Mouse (Mus musculus): ENCODE measurements around the gene Ncbp3.

The Ncbp3 gene

GRCm38 (mm10) chr11:73047542-73047996, at the start of gene Ncbp3:
TSS of gene Ncbp3 (plus strand) at chr11:73047783.
- peak; percentile 98 for DNase-seq (ENCODE audit: low read depth, low spot score)
- Histone ChIP-seq H3K36me3 (ENCODE audit: control insufficient read depth, insufficient read depth, low read length, poor library complexity, severe bottlenecking) (no peaks in the 10 kb centered on the region), H3K27me3 (ENCODE audit: control insufficient read depth, insufficient read depth, low read length, poor library complexity, severe bottlenecking) (no peaks in the 10 kb centered on the region)

- Histone ChIP-seq H3K36me3 (ENCODE audit: control insufficient read depth, insufficient read depth, low read length, poor library complexity, severe bottlenecking) (no peaks in the 10 kb centered on the region; the same call in none of the 2 replicates), H3K27me3 (ENCODE audit: control insufficient read depth, insufficient read depth, low read length, poor library complexity, severe bottlenecking) (no peaks in the 10 kb centered on the region)
- DNase-seq (ENCODE audit: low read depth, low spot score) = no peak
Observed at GRCm38 (mm10) chr11:72998771-72999170, 48.8 kb upstream of the Ncbp3 start, which contains the start of gene P2rx1. TSS of gene P2rx1 (plus strand) at chr11:72999103.

GRCm38 (mm10) chr11:73001029-73001428, 46.6 kb upstream of the Ncbp3 start:
- Histone ChIP-seq H3K27me3 (ENCODE audit: control insufficient read depth, insufficient read depth, low read length, poor library complexity, severe bottlenecking) (no peaks in the 10 kb centered on the region), H3K36me3 (ENCODE audit: control insufficient read depth, insufficient read depth, low read length, poor library complexity, severe bottlenecking) (no peaks in the 10 kb centered on the region)
- DNase-seq (ENCODE audit: low read depth, low spot score) = peak; percentile 86

- DNase-seq (ENCODE audit: low read depth, low spot score) = peak; percentile 89
- Histone ChIP-seq H3K36me3 (ENCODE audit: control insufficient read depth, insufficient read depth, low read length, poor library complexity, severe bottlenecking) (no peaks in the 10 kb centered on the region), H3K27me3 (ENCODE audit: control insufficient read depth, insufficient read depth, low read length, poor library complexity, severe bottlenecking) (no peaks in the 10 kb centered on the region)
Observed at GRCm38 (mm10) chr11:73006377-73006776, 41.2 kb upstream of the Ncbp3 start.

GRCm38 (mm10) chr11:73007113-73007512, 40.5 kb upstream of the Ncbp3 start:
- H3K36me3 ChIP-seq (ENCODE audit: control insufficient read depth, insufficient read depth, low read length, poor library complexity, severe bottlenecking) = no peaks in the 10 kb centered on the region
- no peak for DNase-seq (ENCODE audit: low read depth, low spot score)
- no peaks in the 10 kb centered on the region for H3K27me3 ChIP-seq (ENCODE audit: control insufficient read depth, insufficient read depth, low read length, poor library complexity, severe bottlenecking)

- peak; percentile 76 for DNase-seq (ENCODE audit: low read depth, low spot score)
- Histone ChIP-seq H3K36me3 (ENCODE audit: control insufficient read depth, insufficient read depth, low read length, poor library complexity, severe bottlenecking) (no peaks in the 10 kb centered on the region), H3K27me3 (ENCODE audit: control insufficient read depth, insufficient read depth, low read length, poor library complexity, severe bottlenecking) (no peaks in the 10 kb centered on the region)
Observed at GRCm38 (mm10) chr11:73007698-73008481, 39.7 kb upstream of the Ncbp3 start.

GRCm38 (mm10) chr11:73008826-73009225, 38.8 kb upstream of the Ncbp3 start:
- DNase-seq (ENCODE audit: low read depth, low spot score) = no peak
- H3K36me3 ChIP-seq (ENCODE audit: control insufficient read depth, insufficient read depth, low read length, poor library complexity, severe bottlenecking) = no peaks in the 10 kb centered on the region
- no peaks in the 10 kb centered on the region for H3K27me3 ChIP-seq (ENCODE audit: control insufficient read depth, insufficient read depth, low read length, poor library complexity, severe bottlenecking)

- Histone ChIP-seq H3K27me3 (ENCODE audit: control insufficient read depth, insufficient read depth, low read length, poor library complexity, severe bottlenecking) (no peaks in the 10 kb centered on the region), H3K36me3 (ENCODE audit: control insufficient read depth, insufficient read depth, low read length, poor library complexity, severe bottlenecking) (no peaks in the 10 kb centered on the region)
- no peak for DNase-seq (ENCODE audit: low read depth, low spot score)
Observed at GRCm38 (mm10) chr11:73009531-73010274, 37.9 kb upstream of the Ncbp3 start.

GRCm38 (mm10) chr11:73013981-73014380, 33.6 kb upstream of the Ncbp3 start:
- DNase-seq (ENCODE audit: low read depth, low spot score) = no peak
- Histone ChIP-seq H3K36me3 (ENCODE audit: control insufficient read depth, insufficient read depth, low read length, poor library complexity, severe bottlenecking) (no peaks in the 10 kb centered on the region), H3K27me3 (ENCODE audit: control insufficient read depth, insufficient read depth, low read length, poor library complexity, severe bottlenecking) (no peaks in the 10 kb centered on the region)

- no peaks in the 10 kb centered on the region for H3K36me3 ChIP-seq (ENCODE audit: control insufficient read depth, insufficient read depth, low read length, poor library complexity, severe bottlenecking)
- no peaks in the 10 kb centered on the region for H3K27me3 ChIP-seq (ENCODE audit: control insufficient read depth, insufficient read depth, low read length, poor library complexity, severe bottlenecking)
- DNase-seq (ENCODE audit: low read depth, low spot score) = no peak
Observed at GRCm38 (mm10) chr11:73014831-73015344, 32.7 kb upstream of the Ncbp3 start.

- no peaks in the 10 kb centered on the region for H3K36me3 ChIP-seq (ENCODE audit: control insufficient read depth, insufficient read depth, low read length, poor library complexity, severe bottlenecking)
- no peaks in the 10 kb centered on the region for H3K27me3 ChIP-seq (ENCODE audit: control insufficient read depth, insufficient read depth, low read length, poor library complexity, severe bottlenecking)
- no peak for DNase-seq (ENCODE audit: low read depth, low spot score)
Observed at GRCm38 (mm10) chr11:73015391-73016102, 32.0 kb upstream of the Ncbp3 start.

GRCm38 (mm10) chr11:73016103-73016420, 31.5 kb upstream of the Ncbp3 start:
- Histone ChIP-seq H3K36me3 (ENCODE audit: control insufficient read depth, insufficient read depth, low read length, poor library complexity, severe bottlenecking) (no peaks in the 10 kb centered on the region), H3K27me3 (ENCODE audit: control insufficient read depth, insufficient read depth, low read length, poor library complexity, severe bottlenecking) (no peaks in the 10 kb centered on the region)
- no peak for DNase-seq (ENCODE audit: low read depth, low spot score)

GRCm38 (mm10) chr11:73018471-73019146, 29.0 kb upstream of the Ncbp3 start, which contains the start of gene Camkk1:
TSS of gene Camkk1 (plus strand) at chr11:73019008.
- Histone ChIP-seq H3K36me3 (ENCODE audit: control insufficient read depth, insufficient read depth, low read length, poor library complexity, severe bottlenecking) (no peaks in the 10 kb centered on the region), H3K27me3 (ENCODE audit: control insufficient read depth, insufficient read depth, low read length, poor library complexity, severe bottlenecking) (no peaks in the 10 kb centered on the region)
- peak; percentile 88 for DNase-seq (ENCODE audit: low read depth, low spot score)

GRCm38 (mm10) chr11:73019147-73019795, 28.3 kb upstream of the Ncbp3 start:
- Histone ChIP-seq H3K27me3 (ENCODE audit: control insufficient read depth, insufficient read depth, low read length, poor library complexity, severe bottlenecking) (no peaks in the 10 kb centered on the region), H3K36me3 (ENCODE audit: control insufficient read depth, insufficient read depth, low read length, poor library complexity, severe bottlenecking) (no peaks in the 10 kb centered on the region)
- peak; percentile 91 for DNase-seq (ENCODE audit: low read depth, low spot score)

Measured in splenic B cell, adult 2 months (primary cell).